In genomic region chr17:7068997-7069539, GRCm38 (mm10) we compare ENCODE assay signal across 12 mouse cellular contexts. TPM values are rescaled to one million over a fixed set of nuclear protein-coding genes. Genes with fewer than 3 reads are reported as not detected.
"Had no signal": no experiment of that assay in that cellular context is flagged by ENCODE, and none has a peak within 500 bp of the region (broad histone marks: within the 10 kb centered on the region; RNA-seq: fewer than 3 reads in every experiment).

No protein-coding gene starts in this region.

RNA-seq across cellular contexts. Expression of gene Gm1604a, which starts 43.7 kb away (rescaled TPM):
- total RNA-seq: neutrophil, adult 5-6 weeks had no signal
- polyA plus RNA-seq: lung, adult 2 months; lung, embryonic 15.5 days; lung, postnatal 0 days; macrophage; midbrain, embryonic 12.5 days; myocyte; neural tube, embryonic 11.5 days; neural tube, embryonic 13.5 days; spleen, adult 2 months; stomach, embryonic 15.5 days; stomach, postnatal 0 days had no signal
